9 mouse cellular contexts compared by ENCODE assay signal in genomic region chr9:108508776-108509175, GRCm38 (mm10). TPM values are rescaled to one million over a fixed set of nuclear protein-coding genes. Genes with fewer than 3 reads are reported as not detected.
DNase-seq lines count a peak whose midpoint lies in the region; ATAC-seq lines count a peak whose summit lies in the region.
"Had no signal": no experiment of that assay in that cellular context is flagged by ENCODE, and none has a peak within 500 bp of the region (broad histone marks: within the 10 kb centered on the region; RNA-seq: fewer than 3 reads in every experiment).

No protein-coding gene starts in this region.

- H3K27me3 ChIP-seq in heart, embryonic 14.5 days (ENCODE audit: control insufficient read depth, insufficient read depth, low read length): no peaks in the 10 kb centered on the region
- H3K27me3 ChIP-seq in hindbrain, embryonic 15.5 days: no peaks in the 10 kb centered on the region
- H3K27me3 ChIP-seq in midbrain, embryonic 15.5 days (replicated peaks): no peaks in the 10 kb centered on the region

- peaks cover 6 to 10% of the 10 kb centered on the region in 2 experiments for H3K4me1 ChIP-seq in heart, embryonic 14.5 days (ENCODE audit: control insufficient read depth in 2 of 2, insufficient read depth in 2 of 2, low read length in 2 of 2)
- peaks cover 3% of the 10 kb centered on the region; the same call in 1 of the 2 replicates for H3K4me1 ChIP-seq in brown adipose tissue, adult 24 weeks (ENCODE audit: control insufficient read depth, insufficient read depth, insufficient read length, low read length)
- peaks cover 20% of the 10 kb centered on the region for H3K4me1 ChIP-seq in hindbrain, embryonic 15.5 days (replicated peaks)
- peaks cover 19% of the 10 kb centered on the region for H3K4me1 ChIP-seq in midbrain, embryonic 15.5 days

- H3K9me3 ChIP-seq in heart, embryonic 14.5 days (ENCODE audit: control insufficient read depth, low read length): no peaks in the 10 kb centered on the region
- H3K9me3 ChIP-seq in hindbrain, embryonic 15.5 days: no peaks in the 10 kb centered on the region
- H3K9me3 ChIP-seq in midbrain, embryonic 15.5 days: no peaks in the 10 kb centered on the region

- DNase-seq in heart, adult 9 months (ENCODE audit: low spot score in 2 of 2): no peak
- no peak for DNase-seq in cerebellum, postnatal 25 days
- DNase-seq in adipocyte (ENCODE audit: low spot score): no peak
- DNase-seq in left cerebral cortex, postnatal 25 days (ENCODE audit: low spot score in 2 of 2): no peak
- DNase-seq: lung, adult 18-20 months had no signal

- H3K9ac ChIP-seq in heart, embryonic 14.5 days (ENCODE audit: low read length): peak overlapping the region; percentile 79
- peak overlapping the region; percentile 61 for H3K9ac ChIP-seq in hindbrain, embryonic 15.5 days
- peak overlapping the region; percentile 71; the same call in 1 of the 2 replicates for H3K9ac ChIP-seq in midbrain, embryonic 15.5 days

- ATAC-seq in heart, embryonic 14.5 days (ENCODE audit: insufficient number of reproducible peaks, insufficient read depth, low FRiP score, low read depth): no peak
- no peak for ATAC-seq in hindbrain, embryonic 15.5 days (ENCODE audit: low FRiP score, low read depth)
- ATAC-seq in midbrain, embryonic 15.5 days (replicated peaks): no peak

- WGBS in heart, embryonic 14.5 days: 77% methylated on average over 7 of the region's 7 CpGs
- 84% methylated on average over 7 of the region's 7 CpGs for WGBS in hindbrain, embryonic 15.5 days
- WGBS in midbrain, embryonic 15.5 days: 91% methylated on average over 7 of the region's 7 CpGs

- peak overlapping the region; percentile 61 to 79; a peak in 3 of 4 replicates for H3K4me3 ChIP-seq in heart, embryonic 14.5 days (ENCODE audit: control insufficient read depth in 1 of 2, insufficient read depth in 1 of 2, low read depth in 1 of 2, low read length in 2 of 2)
- H3K4me3 ChIP-seq in brown adipose tissue, adult 24 weeks (ENCODE audit: insufficient read depth, low read depth, low read length): peak overlapping the region; percentile 73
- peak overlapping the region; percentile 86 for H3K4me3 ChIP-seq in hindbrain, embryonic 15.5 days
- H3K4me3 ChIP-seq in midbrain, embryonic 15.5 days: peak overlapping the region; percentile 76

- H3K27ac ChIP-seq in heart, embryonic 14.5 days (replicated peaks in 1 of 2; ENCODE audit: control insufficient read depth in 1 of 2, insufficient read depth in 1 of 2, low read depth in 2 of 2, low read length in 2 of 2): no peak overlapping the region
- H3K27ac ChIP-seq in brown adipose tissue, adult 24 weeks (replicated peaks; ENCODE audit: low read depth, low read length): no peak overlapping the region
- no peak overlapping the region for H3K27ac ChIP-seq in hindbrain, embryonic 15.5 days (replicated peaks)
- no peak overlapping the region for H3K27ac ChIP-seq in midbrain, embryonic 15.5 days

- intact Hi-C loops in left cerebral cortex, postnatal 25 days (cut with DNase I): loop anchor here (2.0 kb wide), 1 partner anchor 18 kb away; the partner anchor contains the start of gene Usp19

- peaks cover 49% of the 10 kb centered on the region for H3K36me3 ChIP-seq in heart, embryonic 14.5 days (ENCODE audit: control insufficient read depth, insufficient read depth, low read length)
- peaks cover 38% of the 10 kb centered on the region for H3K36me3 ChIP-seq in hindbrain, embryonic 15.5 days
- peaks cover 33% of the 10 kb centered on the region for H3K36me3 ChIP-seq in midbrain, embryonic 15.5 days (replicated peaks)

- H3K4me2 ChIP-seq in heart, embryonic 14.5 days (ENCODE audit: low read length): peak overlapping the region; percentile 82
- H3K4me2 ChIP-seq in hindbrain, embryonic 15.5 days: peak overlapping the region; percentile 92
- peak overlapping the region; percentile 94 for H3K4me2 ChIP-seq in midbrain, embryonic 15.5 days

RNA-seq across cellular contexts. Expression of gene Qars, which starts 1.3 kb away (rescaled TPM):
- 62.8 and 78.8 TPM in 2 replicates for polyA plus RNA-seq in heart, embryonic 14.5 days (2014; fragmentation: Nextera tagmentation; extraction: Ambion mirVana)
- polyA plus RNA-seq in brown adipose tissue, adult 24 weeks (2012; ENCODE audit: insufficient read depth, insufficient read length, missing spikeins): 85.0 and 107 TPM in 2 replicates
- polyA plus RNA-seq in hindbrain, embryonic 15.5 days (2015; fragmentation: Nextera tagmentation; extraction: Ambion mirVana): 62.8 and 63.8 TPM in 2 replicates
- 64.0 and 64.6 TPM in 2 replicates for polyA plus RNA-seq in midbrain, embryonic 15.5 days (2015; fragmentation: Nextera tagmentation; extraction: Ambion mirVana)
- total RNA-seq in left cerebral cortex, postnatal 25 days (2021): 10 to 100 TPM; 75.3 to 84.4 TPM

RNA-seq across cellular contexts. Expression of gene Qrich1, which starts 7.8 kb away (rescaled TPM):
- 85.1 and 91.9 TPM in 2 replicates for polyA plus RNA-seq in heart, embryonic 14.5 days (2014; fragmentation: Nextera tagmentation; extraction: Ambion mirVana)
- 40.9 and 45.7 TPM in 2 replicates for polyA plus RNA-seq in brown adipose tissue, adult 24 weeks (2012; ENCODE audit: insufficient read depth, insufficient read length, missing spikeins)
- 118 and 127 TPM in 2 replicates for polyA plus RNA-seq in hindbrain, embryonic 15.5 days (2015; fragmentation: Nextera tagmentation; extraction: Ambion mirVana)
- polyA plus RNA-seq in midbrain, embryonic 15.5 days (2015; fragmentation: Nextera tagmentation; extraction: Ambion mirVana): 132 and 133 TPM in 2 replicates
- 100 to 1,000 TPM; 136 to 141 TPM for total RNA-seq in left cerebral cortex, postnatal 25 days (2021)

RNA-seq across cellular contexts. Expression of gene Usp19, which starts 18.4 kb away (rescaled TPM):
- 54.4 and 57.0 TPM in 2 replicates for polyA plus RNA-seq in heart, embryonic 14.5 days (2014; fragmentation: Nextera tagmentation; extraction: Ambion mirVana)
- polyA plus RNA-seq in brown adipose tissue, adult 24 weeks (2012; ENCODE audit: insufficient read depth, insufficient read length, missing spikeins): 35.9 and 48.5 TPM in 2 replicates
- 76.5 and 80.8 TPM in 2 replicates for polyA plus RNA-seq in hindbrain, embryonic 15.5 days (2015; fragmentation: Nextera tagmentation; extraction: Ambion mirVana)
- polyA plus RNA-seq in midbrain, embryonic 15.5 days (2015; fragmentation: Nextera tagmentation; extraction: Ambion mirVana): 87.1 and 94.3 TPM in 2 replicates
- 100 to 1,000 TPM; 143 to 147 TPM for total RNA-seq in left cerebral cortex, postnatal 25 days (2021)

RNA-seq across cellular contexts. Expression of gene Lamb2, which starts 29.2 kb away (rescaled TPM):
- polyA plus RNA-seq in heart, embryonic 14.5 days (2014; fragmentation: Nextera tagmentation; extraction: Ambion mirVana): 38.9 and 41.5 TPM in 2 replicates
- polyA plus RNA-seq in brown adipose tissue, adult 24 weeks (2012; ENCODE audit: insufficient read depth, insufficient read length, missing spikeins): 19.1 and 38.4 TPM in 2 replicates
- 24.1 and 25.1 TPM in 2 replicates for polyA plus RNA-seq in hindbrain, embryonic 15.5 days (2015; fragmentation: Nextera tagmentation; extraction: Ambion mirVana)
- polyA plus RNA-seq in midbrain, embryonic 15.5 days (2015; fragmentation: Nextera tagmentation; extraction: Ambion mirVana): 19.1 and 22.7 TPM in 2 replicates
- total RNA-seq in left cerebral cortex, postnatal 25 days (2021): 10 to 100 TPM; 30.6 to 31.9 TPM

RNA-seq across cellular contexts. Expression of gene Klhdc8b, which starts 47.4 kb away (rescaled TPM):
- polyA plus RNA-seq in heart, embryonic 14.5 days (2014; fragmentation: Nextera tagmentation; extraction: Ambion mirVana): 87.0 and 94.7 TPM in 2 replicates
- polyA plus RNA-seq in brown adipose tissue, adult 24 weeks (2012; ENCODE audit: insufficient read depth, insufficient read length, missing spikeins): 4.4 and 6.9 TPM in 2 replicates
- polyA plus RNA-seq in hindbrain, embryonic 15.5 days (2015; fragmentation: Nextera tagmentation; extraction: Ambion mirVana): 67.5 and 70.8 TPM in 2 replicates
- 82.8 and 87.3 TPM in 2 replicates for polyA plus RNA-seq in midbrain, embryonic 15.5 days (2015; fragmentation: Nextera tagmentation; extraction: Ambion mirVana)
- 10 to 100 TPM; 30.3 to 36.7 TPM for total RNA-seq in left cerebral cortex, postnatal 25 days (2021)
